Mouse (Mus musculus): ENCODE results near the gene Anxa8. TPM values are rescaled to one million over a fixed set of nuclear protein-coding genes. Genes with fewer than 3 reads are reported as not detected.

Anxa8 gene
- 0.64 and 0.78 TPM in 2 replicates for polyA plus RNA-seq (2014; fragmentation: Nextera tagmentation; extraction: Ambion mirVana)

DNA sequence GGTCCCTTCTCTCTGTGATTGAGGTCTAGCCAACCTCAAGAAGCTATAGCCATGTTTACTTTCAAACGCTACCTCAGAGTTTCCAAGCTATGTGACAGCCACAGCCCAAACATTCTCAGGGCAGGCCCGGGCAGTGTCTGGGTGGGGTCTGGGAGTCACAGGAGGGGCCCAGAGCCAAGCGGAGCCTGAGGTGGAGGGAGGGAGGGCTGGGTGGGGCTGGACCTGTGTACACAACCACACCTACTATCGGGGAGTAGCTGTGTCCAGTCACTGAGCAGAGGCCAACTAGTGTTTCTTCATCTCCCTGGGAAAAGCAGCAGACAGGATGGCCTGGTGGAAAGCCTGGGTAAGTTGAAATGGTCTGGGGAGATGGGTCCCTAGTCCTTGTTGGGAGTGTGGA is at the start of gene Anxa8:
Anxa8 (plus strand) TSS at position 251 of the 400 bp plus-strand sequence.
- Histone ChIP-seq H3K9ac (ENCODE audit: low read length) (no peak within 1 kb of the TSS), H3K27ac (ENCODE audit: low read depth, low read length) (no peak within 1 kb of the TSS), H3K9me3 (ENCODE audit: control insufficient read depth, low read length) (no peaks in the 10 kb centered on the region), H3K4me2 (ENCODE audit: low read depth) (no peak within 1 kb of the TSS), H3K36me3 (ENCODE audit: control insufficient read depth, insufficient read depth, low read length) (no peaks in the 10 kb centered on the region), H3K4me3 (ENCODE audit: low read depth, low read length) (no peak within 1 kb of the TSS), H3K4me1 (ENCODE audit: control insufficient read depth, insufficient read depth, low read length) (no peaks in the 10 kb centered on the region), H3K27me3 (ENCODE audit: control insufficient read depth, insufficient read depth, low read length) (no peaks in the 10 kb centered on the region)
- DNase-seq (ENCODE audit: low spot score) (no peak), ATAC-seq (ENCODE audit: insufficient read depth, low FRiP score, low TSS enrichment) (no peak)
- 85% methylated on average over 4 of the region's 4 CpGs for WGBS

DNA sequence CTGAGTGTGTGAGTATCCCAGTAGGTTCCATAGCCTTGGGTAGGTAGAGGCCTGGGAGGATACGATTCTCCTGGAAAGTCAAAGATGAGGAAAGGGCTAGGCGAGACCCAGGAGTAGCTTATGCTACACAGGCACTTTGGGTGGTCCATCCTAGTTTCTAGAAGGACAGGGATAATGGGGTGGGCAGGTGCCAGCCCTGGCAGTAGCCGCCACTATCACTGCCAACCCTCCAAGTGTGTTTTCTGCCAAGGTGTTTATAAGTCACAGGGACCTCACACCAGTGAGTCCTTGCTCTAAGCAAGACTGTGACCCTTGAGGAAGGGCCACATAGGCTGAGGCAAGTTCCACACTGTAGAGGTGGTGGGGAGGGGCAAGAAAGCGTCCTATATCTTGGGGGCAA is 44.5 kb upstream of the Anxa8 start:
- H3K4me3 ChIP-seq (ENCODE audit: low read depth, low read length) = no peak overlapping the region

DNA sequence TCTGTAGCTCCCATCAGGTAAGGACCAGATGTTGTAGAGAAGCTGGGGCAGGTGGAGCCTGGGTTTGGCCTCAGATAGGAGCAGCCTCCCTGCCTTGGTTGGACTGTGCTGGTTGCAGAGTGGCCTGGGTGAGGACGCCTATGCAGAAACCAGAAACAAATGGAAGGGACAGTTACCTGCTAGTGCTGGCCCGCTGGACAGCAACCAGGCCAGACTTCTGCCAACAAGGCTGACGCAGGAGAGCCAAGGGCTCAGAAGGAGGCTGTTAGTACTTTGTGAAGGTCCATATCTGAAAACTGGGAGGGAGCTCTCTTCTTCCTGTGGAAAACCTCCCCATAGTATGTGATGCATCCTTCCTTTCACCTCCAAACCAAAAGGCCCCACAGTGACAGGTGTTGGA is 42.4 kb upstream of the Anxa8 start:
- DNase-seq (ENCODE audit: low spot score) = no peak
- Histone ChIP-seq H3K4me3 (ENCODE audit: low read depth, low read length) (no peak overlapping the region), H3K36me3 (ENCODE audit: control insufficient read depth, insufficient read depth, low read length) (no peaks in the 10 kb centered on the region), H3K9ac (ENCODE audit: low read length) (no peak overlapping the region), H3K4me2 (ENCODE audit: low read depth) (no peak overlapping the region), H3K4me1 (ENCODE audit: control insufficient read depth, insufficient read depth, low read length) (no peaks in the 10 kb centered on the region), H3K27ac (ENCODE audit: low read depth, low read length) (no peak overlapping the region), H3K9me3 (ENCODE audit: control insufficient read depth, low read length) (no peaks in the 10 kb centered on the region), H3K27me3 (ENCODE audit: control insufficient read depth, insufficient read depth, low read length) (no peaks in the 10 kb centered on the region)
- no peak for ATAC-seq (ENCODE audit: insufficient read depth, low FRiP score, low TSS enrichment)
- WGBS = 75% methylated on average over 3 of the region's 3 CpGs

More for the DNA sequence above, 44.5 kb upstream of the Anxa8 start:
- Histone ChIP-seq H3K27me3 (ENCODE audit: control insufficient read depth, insufficient read depth, low read length) (no peaks in the 10 kb centered on the region), H3K36me3 (ENCODE audit: control insufficient read depth, insufficient read depth, low read length) (no peaks in the 10 kb centered on the region), H3K9ac (ENCODE audit: low read length) (no peak overlapping the region), H3K4me2 (ENCODE audit: low read depth) (no peak overlapping the region), H3K27ac (ENCODE audit: low read depth, low read length) (no peak overlapping the region), H3K9me3 (ENCODE audit: control insufficient read depth, low read length) (no peaks in the 10 kb centered on the region), H3K4me1 (ENCODE audit: control insufficient read depth, insufficient read depth, low read length) (no peaks in the 10 kb centered on the region)
- WGBS = 80% methylated on average over 4 of the region's 4 CpGs
- DNase-seq (ENCODE audit: low spot score) (no peak), ATAC-seq (ENCODE audit: insufficient read depth, low FRiP score, low TSS enrichment) (no peak)

DNA sequence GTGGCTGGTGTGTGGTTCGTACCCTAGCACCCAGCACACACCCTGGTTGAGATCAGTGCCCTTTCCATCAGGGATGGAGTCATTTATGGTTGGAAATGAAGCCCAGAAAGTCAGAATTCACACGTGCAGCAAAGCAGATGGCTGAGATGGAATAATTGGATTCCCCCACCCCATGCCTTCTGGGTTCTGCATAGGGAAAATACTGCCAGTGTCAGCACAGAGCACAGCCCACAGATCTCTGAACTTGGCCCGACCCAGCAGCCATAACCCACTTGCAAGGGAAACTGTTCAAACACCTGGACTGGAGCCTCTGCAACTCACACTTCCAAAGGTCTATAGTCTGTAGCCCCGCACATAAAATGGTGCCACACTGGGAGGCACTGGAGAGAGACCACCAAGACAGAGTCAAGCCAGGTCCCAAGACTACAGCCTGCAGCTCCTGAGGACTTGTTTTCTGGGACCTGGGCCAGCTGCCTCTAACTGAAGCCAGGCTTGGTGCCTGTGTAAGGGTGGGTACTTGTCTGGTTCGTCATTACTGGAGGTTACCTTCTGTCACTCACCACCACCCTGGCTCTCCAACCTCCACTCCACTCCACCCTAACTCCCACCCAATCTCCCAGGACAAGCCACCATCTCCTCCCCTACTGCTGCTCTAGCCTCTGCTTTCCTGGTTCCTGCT is 35.5 kb upstream of the Anxa8 start:
- H3K9me3 ChIP-seq (ENCODE audit: control insufficient read depth, low read length) = no peaks in the 10 kb centered on the region
- H3K36me3 ChIP-seq (ENCODE audit: control insufficient read depth, insufficient read depth, low read length) = no peaks in the 10 kb centered on the region
- no peak overlapping the region for H3K9ac ChIP-seq (ENCODE audit: low read length)
- no peak overlapping the region for H3K4me2 ChIP-seq (ENCODE audit: low read depth)
- no peak overlapping the region for H3K4me3 ChIP-seq (ENCODE audit: low read depth, low read length)
- no peak for ATAC-seq (ENCODE audit: insufficient read depth, low FRiP score, low TSS enrichment)
- 81% methylated on average over 5 of the region's 5 CpGs for WGBS
- H3K27me3 ChIP-seq (ENCODE audit: control insufficient read depth, insufficient read depth, low read length) = no peaks in the 10 kb centered on the region
- H3K4me1 ChIP-seq (ENCODE audit: control insufficient read depth, insufficient read depth, low read length) = no peaks in the 10 kb centered on the region
- no peak overlapping the region for H3K27ac ChIP-seq (ENCODE audit: low read depth, low read length)
- DNase-seq (ENCODE audit: low spot score) = no peak

DNA sequence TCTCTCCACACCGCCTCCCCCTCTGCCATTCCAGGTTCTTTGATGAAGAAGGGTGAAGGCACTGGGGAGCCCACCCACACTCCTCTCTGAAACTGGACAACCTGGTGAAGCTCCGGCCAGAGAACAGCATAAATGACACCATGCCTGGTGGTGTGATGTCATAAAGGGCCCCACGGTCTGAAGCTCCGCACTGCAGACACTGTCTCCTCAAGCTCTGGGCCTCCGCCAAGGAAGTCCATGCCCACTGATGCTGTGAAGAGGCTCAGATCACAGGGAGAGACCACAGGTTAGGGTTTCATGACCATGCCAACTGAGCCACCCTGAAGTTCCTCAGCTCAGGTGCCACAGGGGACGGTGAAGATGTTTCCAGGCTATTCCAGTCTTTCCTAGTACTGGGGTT is 33.3 kb upstream of the Anxa8 start, which contains the start of gene Antxrl:
Antxrl (plus strand) TSS at position 192 of the 400 bp plus-strand sequence.
- Histone ChIP-seq H3K27ac (ENCODE audit: low read depth, low read length) (no peak within 1 kb of the TSS), H3K4me3 (ENCODE audit: low read depth, low read length) (no peak within 1 kb of the TSS), H3K9ac (ENCODE audit: low read length) (no peak within 1 kb of the TSS), H3K9me3 (ENCODE audit: control insufficient read depth, low read length) (no peaks in the 10 kb centered on the region), H3K4me1 (ENCODE audit: control insufficient read depth, insufficient read depth, low read length) (no peaks in the 10 kb centered on the region), H3K36me3 (ENCODE audit: control insufficient read depth, insufficient read depth, low read length) (no peaks in the 10 kb centered on the region), H3K4me2 (ENCODE audit: low read depth) (no peak within 1 kb of the TSS), H3K27me3 (ENCODE audit: control insufficient read depth, insufficient read depth, low read length) (no peaks in the 10 kb centered on the region)
- ATAC-seq (ENCODE audit: insufficient read depth, low FRiP score, low TSS enrichment) (no peak), DNase-seq (ENCODE audit: low spot score) (no peak)
- 83% methylated on average over 6 of the region's 6 CpGs for WGBS

DNA sequence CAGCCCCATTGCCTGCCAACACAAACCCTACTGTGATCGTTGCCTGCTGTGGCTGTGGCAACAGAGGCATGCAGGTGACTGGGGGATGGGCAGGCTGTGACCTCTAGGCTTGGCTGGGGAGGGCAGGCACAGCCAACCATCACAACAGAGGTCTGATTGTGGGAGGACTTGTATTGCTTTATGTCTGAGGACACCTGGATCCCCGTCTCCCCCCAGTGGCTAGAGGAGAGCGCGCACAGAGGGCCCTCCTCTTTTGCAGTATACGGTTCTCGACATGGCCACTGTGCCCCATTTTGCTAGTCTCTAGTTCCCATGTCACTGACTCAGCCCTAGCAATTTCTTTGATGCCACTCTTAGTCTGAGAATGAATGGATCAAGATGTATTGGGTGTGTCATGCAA is 14.1 kb upstream of the Anxa8 start:
- no peaks in the 10 kb centered on the region for H3K4me1 ChIP-seq (ENCODE audit: control insufficient read depth, insufficient read depth, low read length)
- DNase-seq (ENCODE audit: low spot score) (no peak), ATAC-seq (ENCODE audit: insufficient read depth, low FRiP score, low TSS enrichment) (no peak)
- no peaks in the 10 kb centered on the region for H3K9me3 ChIP-seq (ENCODE audit: control insufficient read depth, low read length)
- H3K9ac ChIP-seq (ENCODE audit: low read length) = no peak overlapping the region
- no peaks in the 10 kb centered on the region for H3K36me3 ChIP-seq (ENCODE audit: control insufficient read depth, insufficient read depth, low read length)
- no peak overlapping the region for H3K27ac ChIP-seq (ENCODE audit: low read depth, low read length)
- no peaks in the 10 kb centered on the region for H3K27me3 ChIP-seq (ENCODE audit: control insufficient read depth, insufficient read depth, low read length)
- WGBS = 68% methylated on average over 6 of the region's 6 CpGs
- no peak overlapping the region for H3K4me2 ChIP-seq (ENCODE audit: low read depth)
- no peak overlapping the region for H3K4me3 ChIP-seq (ENCODE audit: low read depth, low read length)

DNA sequence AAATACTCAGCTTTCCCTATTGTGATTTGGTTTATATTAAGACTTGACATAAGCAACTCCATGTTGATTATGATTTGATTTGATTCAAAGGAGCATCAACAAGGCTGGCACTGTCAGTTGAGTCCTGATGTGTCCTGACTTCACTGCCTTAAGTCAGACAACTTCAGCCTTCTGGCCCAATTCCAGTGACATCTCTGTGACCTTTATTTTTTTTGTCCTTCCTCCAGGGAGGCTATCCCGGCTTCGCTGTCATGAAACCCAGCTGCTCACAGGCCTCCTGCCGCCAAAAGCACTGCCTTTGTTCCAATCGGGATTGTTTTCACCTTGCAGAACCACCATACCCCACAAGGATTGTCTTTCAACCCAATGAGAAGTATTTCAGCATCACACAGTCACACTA is 10.4 kb upstream of the Anxa8 start:
- WGBS = 44% methylated on average over 4 of the region's 4 CpGs
- Histone ChIP-seq H3K4me1 (ENCODE audit: control insufficient read depth, insufficient read depth, low read length) (no peaks in the 10 kb centered on the region), H3K27ac (ENCODE audit: low read depth, low read length) (no peak overlapping the region), H3K4me3 (ENCODE audit: low read depth, low read length) (no peak overlapping the region), H3K36me3 (ENCODE audit: control insufficient read depth, insufficient read depth, low read length) (no peaks in the 10 kb centered on the region), H3K9me3 (ENCODE audit: control insufficient read depth, low read length) (no peaks in the 10 kb centered on the region), H3K9ac (ENCODE audit: low read length) (no peak overlapping the region), H3K27me3 (ENCODE audit: control insufficient read depth, insufficient read depth, low read length) (no peaks in the 10 kb centered on the region), H3K4me2 (ENCODE audit: low read depth) (no peak overlapping the region)
- ATAC-seq (ENCODE audit: insufficient read depth, low FRiP score, low TSS enrichment) (no peak), DNase-seq (ENCODE audit: low spot score) (no peak)

DNA sequence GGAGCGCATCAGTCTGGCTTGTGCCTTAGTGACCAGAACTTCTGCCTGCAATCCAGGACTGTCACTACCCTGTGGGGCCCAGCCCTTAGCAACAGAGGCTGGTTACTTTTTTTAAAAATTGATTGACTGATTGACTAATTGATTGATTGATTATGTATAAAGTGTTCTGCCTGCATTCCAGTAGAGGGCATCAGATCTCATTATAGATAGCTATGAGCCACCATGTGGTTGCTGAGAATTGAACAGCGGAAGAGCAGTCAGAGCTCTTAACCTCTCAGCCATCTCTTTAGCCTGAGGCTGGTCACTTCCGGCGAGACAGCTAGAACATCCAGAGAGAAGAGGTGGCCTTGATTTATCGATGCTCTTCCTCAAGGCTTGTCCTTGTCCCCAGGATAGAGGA is 8.6 kb upstream of the Anxa8 start:
- no peak overlapping the region for H3K27ac ChIP-seq (ENCODE audit: low read depth, low read length)
- H3K27me3 ChIP-seq (ENCODE audit: control insufficient read depth, insufficient read depth, low read length) = no peaks in the 10 kb centered on the region
- no peaks in the 10 kb centered on the region for H3K9me3 ChIP-seq (ENCODE audit: control insufficient read depth, low read length)

DNA sequence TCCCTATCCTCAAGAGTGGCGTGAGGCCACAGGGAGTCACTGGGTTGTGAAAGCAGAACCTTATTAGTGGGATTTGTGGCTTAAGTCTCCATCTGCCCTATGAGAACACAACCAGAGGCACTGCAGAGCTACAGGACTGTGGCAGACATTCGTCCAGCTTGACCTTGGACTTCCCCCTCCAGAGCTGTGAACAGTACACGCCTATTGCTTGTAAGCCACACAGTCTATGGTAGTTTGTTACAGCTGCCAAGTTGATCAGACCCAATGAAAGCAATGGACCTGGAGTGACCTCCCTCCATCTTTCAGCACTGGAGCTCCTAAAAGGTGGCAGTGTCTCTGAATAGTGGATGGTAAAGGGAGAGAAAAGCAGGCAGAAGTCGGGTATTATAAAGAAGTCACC is 7.5 kb upstream of the Anxa8 start:
- 76% methylated on average over 4 of the region's 4 CpGs for WGBS
- Histone ChIP-seq H3K9ac (ENCODE audit: low read length) (no peak overlapping the region), H3K4me1 (ENCODE audit: control insufficient read depth, insufficient read depth, low read length) (no peaks in the 10 kb centered on the region), H3K27ac (ENCODE audit: low read depth, low read length) (no peak overlapping the region), H3K4me3 (ENCODE audit: low read depth, low read length) (no peak overlapping the region), H3K36me3 (ENCODE audit: control insufficient read depth, insufficient read depth, low read length) (no peaks in the 10 kb centered on the region), H3K27me3 (ENCODE audit: control insufficient read depth, insufficient read depth, low read length) (no peaks in the 10 kb centered on the region), H3K4me2 (ENCODE audit: low read depth) (no peak overlapping the region), H3K9me3 (ENCODE audit: control insufficient read depth, low read length) (no peaks in the 10 kb centered on the region)
- ATAC-seq (ENCODE audit: insufficient read depth, low FRiP score, low TSS enrichment) (no peak), DNase-seq (ENCODE audit: low spot score) (no peak)

More for the DNA sequence above, 8.6 kb upstream of the Anxa8 start:
- no peak overlapping the region for H3K4me3 ChIP-seq (ENCODE audit: low read depth, low read length)
- no peak overlapping the region for H3K9ac ChIP-seq (ENCODE audit: low read length)
- WGBS = 70% methylated on average over 5 of the region's 5 CpGs
- ATAC-seq (ENCODE audit: insufficient read depth, low FRiP score, low TSS enrichment) (no peak), DNase-seq (ENCODE audit: low spot score) (no peak)
- no peak overlapping the region for H3K4me2 ChIP-seq (ENCODE audit: low read depth)
- H3K4me1 ChIP-seq (ENCODE audit: control insufficient read depth, insufficient read depth, low read length) = no peaks in the 10 kb centered on the region
- H3K36me3 ChIP-seq (ENCODE audit: control insufficient read depth, insufficient read depth, low read length) = no peaks in the 10 kb centered on the region

All from neural tube, embryonic 11.5 days (tissue).